Mouse (Mus musculus) heart, adult 10 weeks (tissue): ENCODE results near the gene Mars. TPM values are rescaled to one million over a fixed set of nuclear protein-coding genes. Genes with fewer than 3 reads are reported as not detected.

Experiments used
- polyA plus RNA-seq: library from polyadenylated mRNA; stranded (reverse); fragments of 350-450 nt; fragmentation: Illumina TruSeq; extraction: RNeasy Lipid Tissue Mini Kit (QIAGEN cat#74804); gene quantifications from one replicate; pipeline ENCODE4 v1.2.3, GENCODE M21; 2014; ENCODE audit warnings: low read depth, low replicate concordance

The Mars gene
- polyA plus RNA-seq, result 49.6 TPM

GRCm38 (mm10) chr10:127311476-127312355 lies at the start of gene Mars:
Gene Mars, minus strand, starts transcription at chr10:127311786.

GRCm38 (mm10) chr10:127353909-127354895 lies 42.6 kb upstream of the Mars start, which contains the start of gene Inhbe:
Gene Inhbe, minus strand, starts transcription at chr10:127354411.

GRCm38 (mm10) chr10:127341891-127342639 lies 30.5 kb upstream of the Mars start, which contains the start of gene Gli1:
Gene Gli1, minus strand, starts transcription at chr10:127341974.

GRCm38 (mm10) chr10:127321621-127322020 lies 10.0 kb upstream of the Mars start, which contains the start of gene Arhgap9:
Gene Arhgap9, plus strand, starts transcription at chr10:127321964.

GRCm38 (mm10) chr10:127288800-127289572 lies 22.6 kb downstream of the Mars start, which contains the start of gene Mbd6:
Gene Mbd6, minus strand, starts transcription at chr10:127289018.

GRCm38 (mm10) chr10:127266112-127267091 lies 45.2 kb downstream of the Mars start, which contains the start of gene Dctn2:
Gene Dctn2, plus strand, starts transcription at chr10:127266368.

GRCm38 (mm10) chr10:127262548-127263398 lies 48.8 kb downstream of the Mars start, which contains the start of gene Kif5a:
Gene Kif5a, minus strand, starts transcription at chr10:127263348.

Other genes with a start within 250 kb of the Mars start
- 104 TPM for gene Cdk4, start 248.3 kb downstream of the Mars start, polyA plus RNA-seq
- 65.6 TPM for gene Tspan31, start 241.5 kb downstream of the Mars start, polyA plus RNA-seq
- 2.9 TPM for gene Agap2, start 236.5 kb downstream of the Mars start, polyA plus RNA-seq
- 36.6 TPM for gene Os9, start 190.7 kb downstream of the Mars start, polyA plus RNA-seq
- gene B4galnt1, start 146.6 kb downstream of the Mars start, polyA plus RNA-seq, result 1.5 TPM
- 26.9 TPM for gene Slc26a10, start 131.1 kb downstream of the Mars start, polyA plus RNA-seq
- 23.2 TPM for gene Arhgef25, start 121.7 kb downstream of the Mars start, polyA plus RNA-seq
- 53.5 TPM for gene Dtx3, start 116.1 kb downstream of the Mars start, polyA plus RNA-seq
- 35.2 TPM for gene Pip4k2c, start 100.2 kb downstream of the Mars start, polyA plus RNA-seq
- gene Kif5a, start 48.4 kb downstream of the Mars start, polyA plus RNA-seq, result 0.89 TPM
- gene Dctn2, start 45.4 kb downstream of the Mars start, polyA plus RNA-seq, result 139 TPM
- 18.0 TPM for gene Mbd6, start 22.8 kb downstream of the Mars start, polyA plus RNA-seq
- gene Arhgap9, start 10.2 kb upstream of the Mars start, polyA plus RNA-seq, result 2.8 TPM
- gene Gli1, start 30.2 kb upstream of the Mars start, polyA plus RNA-seq, result 1.3 TPM
- not detected for gene Inhbe, start 42.6 kb upstream of the Mars start, polyA plus RNA-seq
- gene Inhbc, start 58.6 kb upstream of the Mars start, polyA plus RNA-seq, result not detected
- 142 TPM for gene R3hdm2, start 68.5 kb upstream of the Mars start, polyA plus RNA-seq
- 1.7 TPM for gene Stac3, start 189.9 kb upstream of the Mars start, polyA plus RNA-seq
- gene Ndufa4l2, start 203.2 kb upstream of the Mars start, polyA plus RNA-seq, result 37.8 TPM
- 47.5 TPM for gene Shmt2, start 210.7 kb upstream of the Mars start, polyA plus RNA-seq
- gene Nxph4, start 222.8 kb upstream of the Mars start, polyA plus RNA-seq, result not detected